Mouse (Mus musculus): ENCODE measurements around the gene Psme4.
"Not testable (repeated sequence)": the region's sequence is repeated elsewhere in the genome, so short reads cannot be mapped to it uniquely, and the experiment has no call there.

The Psme4 gene

GRCm38 (mm10) chr11:30771267-30771903, at the start of gene Psme4:
Gene Psme4 (plus strand): TSS chr11:30771726.
- DNase-seq = peak; percentile 93

- no peak for DNase-seq
Measured at GRCm38 (mm10) chr11:30723438-30723837, 48.1 kb upstream of the Psme4 start.

- no peak for DNase-seq
Measured at GRCm38 (mm10) chr11:30730721-30731120, 40.8 kb upstream of the Psme4 start.

- no peak for DNase-seq
Measured at GRCm38 (mm10) chr11:30733376-30733775, 38.1 kb upstream of the Psme4 start.

- no peak for DNase-seq
Measured at GRCm38 (mm10) chr11:30743991-30744390, 27.5 kb upstream of the Psme4 start.

GRCm38 (mm10) chr11:30748938-30749337, 22.6 kb upstream of the Psme4 start:
- DNase-seq = no peak

GRCm38 (mm10) chr11:30749587-30749986, 21.9 kb upstream of the Psme4 start:
- no peak for DNase-seq

- DNase-seq = no peak
Measured at GRCm38 (mm10) chr11:30750039-30750823, 21.3 kb upstream of the Psme4 start.

GRCm38 (mm10) chr11:30752956-30753355, 18.6 kb upstream of the Psme4 start:
- no peak for DNase-seq

GRCm38 (mm10) chr11:30754486-30754854, 17.1 kb upstream of the Psme4 start:
- DNase-seq = not testable (repeated sequence)

- no peak for DNase-seq
Measured at GRCm38 (mm10) chr11:30754855-30755530, 16.5 kb upstream of the Psme4 start.

GRCm38 (mm10) chr11:30761381-30761780, 10.1 kb upstream of the Psme4 start:
- DNase-seq = no peak

- no peak for DNase-seq
Measured at GRCm38 (mm10) chr11:30761891-30762290, 9.6 kb upstream of the Psme4 start.

- no peak for DNase-seq
Measured at GRCm38 (mm10) chr11:30765076-30765475, 6.5 kb upstream of the Psme4 start.

GRCm38 (mm10) chr11:30770817-30771216, 709 bp upstream of the Psme4 start:
- DNase-seq = no peak

- peak; percentile 41 to 43 for DNase-seq
Measured at GRCm38 (mm10) chr11:30771904-30772581, 517 bp downstream of the Psme4 start.

- DNase-seq = no peak
Measured at GRCm38 (mm10) chr11:30772777-30773417, 1.4 kb downstream of the Psme4 start.

- DNase-seq = no peak
Measured at GRCm38 (mm10) chr11:30774638-30775037, 3.1 kb downstream of the Psme4 start.

- DNase-seq = no peak
Measured at GRCm38 (mm10) chr11:30777498-30777897, 6.0 kb downstream of the Psme4 start.

- DNase-seq = no peak
Measured at GRCm38 (mm10) chr11:30780893-30781292, 9.4 kb downstream of the Psme4 start.

- no peak for DNase-seq
Measured at GRCm38 (mm10) chr11:30781612-30782011, 10.1 kb downstream of the Psme4 start.

GRCm38 (mm10) chr11:30785497-30785896, 14.0 kb downstream of the Psme4 start:
- no peak for DNase-seq

All from thymus, postnatal 36 days (tissue).